Mouse (Mus musculus) heart, postnatal 10 days (tissue): Measurements from ENCODE around the gene Olfr771. TPM values are rescaled to one million over a fixed set of nuclear protein-coding genes. Genes with fewer than 3 reads are reported as not detected.
"Not testable (repeated sequence)": the region's sequence is repeated elsewhere in the genome, so short reads cannot be mapped to it uniquely, and the experiment has no call there.

ENCODE experiments used
- DNase-seq, 2 experiments: peaks; one replicate each; pipeline ENCODE4 v3.0.0; 2021
- intact Hi-C: fragments of 180-260 bp; cut with DNase I; formaldehyde crosslinking; loops from one replicate; pipeline ENCODE4 v1.15.1; 2025
- total RNA-seq, 2 experiments: library from RNA; stranded (reverse); gene quantifications; 2 replicates each; pipeline ENCODE4 v1.2.3; 2021

Olfr771 gene
- total RNA-seq: not detected

GRCm38 (mm10) chr10:129164651-129165050 lies at the start of gene Olfr771:
TSS of gene Olfr771 (minus strand) at chr10:129164751.
- intact Hi-C loops: no loop called here
- no peak for DNase-seq

GRCm38 (mm10) chr10:129187319-129187718 lies 22.8 kb upstream of the Olfr771 start, which contains the start of gene Olfr773:
TSS of gene Olfr773 (minus strand) at chr10:129187419.
- intact Hi-C loops, DNase-seq: not testable (repeated sequence)

- intact Hi-C loops, DNase-seq: not testable (repeated sequence)
These were observed 13.3 kb upstream of the Olfr771 start, which contains the start of gene Olfr772 for GRCm38 (mm10) chr10:129177821-129178220. TSS of gene Olfr772 (minus strand) at chr10:129177921.

GRCm38 (mm10) chr10:129138898-129139297 lies 25.7 kb downstream of the Olfr771 start, which contains the start of gene Olfr770:
TSS of gene Olfr770 (minus strand) at chr10:129138998.
- DNase-seq: no peak
- intact Hi-C loops: no loop called here

- no peak for DNase-seq
- intact Hi-C loops: no loop called here
These were observed 46.8 kb downstream of the Olfr771 start, which contains the start of gene Olfr769 for GRCm38 (mm10) chr10:129117761-129118160. TSS of gene Olfr769 (minus strand) at chr10:129117861.

GRCm38 (mm10) chr10:129115146-129115545 lies 49.4 kb downstream of the Olfr771 start:
- no peak for DNase-seq
- intact Hi-C loops: no loop called here

Other genes with a start within 250 kb of the Olfr771 start
- 1 to 10 TPM; 5.9 to 9.7 TPM for gene Rdh5, start 241.9 kb downstream of the Olfr771 start, total RNA-seq
- gene Bloc1s1, start 240.7 kb downstream of the Olfr771 start, total RNA-seq: 100 to 1,000 TPM; 188 to 198 TPM
- gene Itga7, start 230.9 kb downstream of the Olfr771 start, total RNA-seq: 100 to 1,000 TPM; 125 to 136 TPM
- gene Mettl7b, start 203.8 kb downstream of the Olfr771 start, total RNA-seq: not detected
- gene Olfr9, start 175.3 kb downstream of the Olfr771 start, total RNA-seq: not detected
- gene Olfr763, start 154.0 kb downstream of the Olfr771 start, total RNA-seq: not detected
- gene Olfr764-ps1, start 124.9 kb downstream of the Olfr771 start, total RNA-seq: not detected
- not detected for gene Olfr765, start 114.8 kb downstream of the Olfr771 start, total RNA-seq
- gene Olfr766-ps1, start 95.8 kb downstream of the Olfr771 start, total RNA-seq: not detected
- gene Olfr767, start 81.8 kb downstream of the Olfr771 start, total RNA-seq: not detected
- not detected for gene Olfr768, start 65.4 kb downstream of the Olfr771 start, total RNA-seq
- not detected for gene Olfr769, start 46.9 kb downstream of the Olfr771 start, total RNA-seq
- not detected for gene Olfr770, start 25.8 kb downstream of the Olfr771 start, total RNA-seq
- not detected for gene Olfr772, start 13.2 kb upstream of the Olfr771 start, total RNA-seq
- gene Olfr773, start 22.7 kb upstream of the Olfr771 start, total RNA-seq: not detected
- gene Olfr774, start 71.5 kb upstream of the Olfr771 start, total RNA-seq: not detected
- not detected for gene Olfr775, start 83.7 kb upstream of the Olfr771 start, total RNA-seq
- not detected for gene Olfr776, start 94.4 kb upstream of the Olfr771 start, total RNA-seq
- not detected for gene Olfr777, start 106.7 kb upstream of the Olfr771 start, total RNA-seq
- not detected for gene Olfr780, start 153.4 kb upstream of the Olfr771 start, total RNA-seq
- not detected for gene Olfr781, start 164.1 kb upstream of the Olfr771 start, total RNA-seq
- not detected for gene Olfr782, start 184.1 kb upstream of the Olfr771 start, total RNA-seq
- not detected for gene Olfr784, start 219.3 kb upstream of the Olfr771 start, total RNA-seq
- gene Olfr785, start 240.7 kb upstream of the Olfr771 start, total RNA-seq: not detected